Mouse (Mus musculus) cerebellum, postnatal 10 days (tissue): ENCODE measurements around the gene Dzip1.
A peak's percentile ranks its signal among the peaks of the same experiment; 100 is the strongest.

Experiments
- DNase-seq, 2 experiments: peaks; one replicate each; pipeline ENCODE4 v3.0.0; 2021; ENCODE audit warnings: mixed read lengths in 2 of 2

Gene Dzip1

GRCm38 (mm10) chr14:118924673-118925615 lies at the start of gene Dzip1:
TSS of gene Dzip1 (minus strand) at chr14:118925460.
- DNase-seq, result peak; percentile 75 to 79

GRCm38 (mm10) chr14:118972268-118972667 lies 47.0 kb upstream of the Dzip1 start:
- no peak for DNase-seq

GRCm38 (mm10) chr14:118967646-118968045 lies 42.4 kb upstream of the Dzip1 start:
- DNase-seq, result no peak

GRCm38 (mm10) chr14:118965356-118966000 lies 40.2 kb upstream of the Dzip1 start:
- DNase-seq, result no peak

- DNase-seq, result no peak
Observed at GRCm38 (mm10) chr14:118958010-118958409, 32.8 kb upstream of the Dzip1 start.

- DNase-seq, result no peak
Observed at GRCm38 (mm10) chr14:118951912-118952583, 26.8 kb upstream of the Dzip1 start.

- DNase-seq, result no peak
Observed at GRCm38 (mm10) chr14:118948841-118949240, 23.6 kb upstream of the Dzip1 start.

- DNase-seq, result no peak
Observed at GRCm38 (mm10) chr14:118944702-118945101, 19.4 kb upstream of the Dzip1 start.

GRCm38 (mm10) chr14:118942076-118942475 lies 16.8 kb upstream of the Dzip1 start:
- DNase-seq, result no peak

- DNase-seq, result no peak
Observed at GRCm38 (mm10) chr14:118940796-118941495, 15.7 kb upstream of the Dzip1 start.

- no peak for DNase-seq
Observed at GRCm38 (mm10) chr14:118938551-118938950, 13.3 kb upstream of the Dzip1 start.

- peak; percentile 100 for DNase-seq
Observed at GRCm38 (mm10) chr14:118937533-118938492, 12.6 kb upstream of the Dzip1 start, which contains the start of gene Dnajc3. TSS of gene Dnajc3 (plus strand) at chr14:118937976.

- DNase-seq, result no peak
Observed at GRCm38 (mm10) chr14:118936952-118937351, 11.7 kb upstream of the Dzip1 start.

- no peak for DNase-seq
Observed at GRCm38 (mm10) chr14:118936236-118936635, 11.0 kb upstream of the Dzip1 start.

- DNase-seq, result no peak
Observed at GRCm38 (mm10) chr14:118934686-118935085, 9.4 kb upstream of the Dzip1 start.

- no peak for DNase-seq
Observed at GRCm38 (mm10) chr14:118932956-118933355, 7.7 kb upstream of the Dzip1 start.

- DNase-seq, result no peak
Observed at GRCm38 (mm10) chr14:118931181-118931580, 5.9 kb upstream of the Dzip1 start.

GRCm38 (mm10) chr14:118930777-118931176 lies 5.5 kb upstream of the Dzip1 start:
- DNase-seq, result no peak

- DNase-seq, result no peak
Observed at GRCm38 (mm10) chr14:118929779-118930178, 4.5 kb upstream of the Dzip1 start.

- DNase-seq, result no peak
Observed at GRCm38 (mm10) chr14:118928565-118928964, 3.3 kb upstream of the Dzip1 start.

GRCm38 (mm10) chr14:118922667-118923184 lies 2.5 kb downstream of the Dzip1 start:
- DNase-seq, result peak; percentile 56 to 59
